Mouse (Mus musculus) heart, embryonic 15.5 days (tissue): ENCODE results near the gene Ms4a18. TPM values are rescaled to one million over a fixed set of nuclear protein-coding genes. Genes with fewer than 3 reads are reported as not detected.

Experiments
- ATAC-seq: fragments of 200-750 bp; cut with Nextera tagmentation; replicated peaks from 2 replicates; pipeline ENCODE4 v1.8.0; 2017; ENCODE audit warnings: low read depth, moderate TSS enrichment; ENCODE audit not compliant: insufficient number of reproducible peaks, insufficient read depth, low FRiP score
- H3K27ac ChIP-seq: fragments of 300-500 bp; sonication (generic); 2 replicates; pipeline ENCODE4 v1.5.1; 2015; ENCODE audit warnings: mild to moderate bottlenecking, inconsistent platforms
- H3K27me3 ChIP-seq: fragments of 300-500 bp; sonication (generic); 2 replicates; pipeline ENCODE4 v1.6.1; 2015; ENCODE audit warnings: inconsistent platforms
- H3K36me3 ChIP-seq: fragments of 300-500 bp; sonication (generic); 2 replicates; pipeline ENCODE4 v1.6.1; 2015; ENCODE audit warnings: mild to moderate bottlenecking, inconsistent platforms
- H3K4me1 ChIP-seq: fragments of 300-500 bp; sonication (generic); replicated peaks from 2 replicates; pipeline ENCODE4 v1.6.1; 2015; ENCODE audit warnings: inconsistent platforms
- H3K4me2 ChIP-seq: fragments of 300-500 bp; sonication (generic); 2 replicates; pipeline ENCODE4 v1.6.1; 2015; ENCODE audit warnings: inconsistent platforms, mild to moderate bottlenecking, moderate library complexity
- H3K4me3 ChIP-seq: fragments of 300-500 bp; sonication (generic); 2 replicates; pipeline ENCODE4 v1.5.1; 2015; ENCODE audit warnings: mild to moderate bottlenecking, inconsistent platforms
- H3K9ac ChIP-seq: fragments of 300-500 bp; sonication (generic); 2 replicates; pipeline ENCODE4 v1.6.1; 2015; ENCODE audit warnings: mild to moderate bottlenecking, inconsistent platforms
- H3K9me3 ChIP-seq: fragments of 300-500 bp; sonication (generic); replicated peaks from 2 replicates; pipeline ENCODE4 v1.6.1; 2016; ENCODE audit warnings: inconsistent platforms
- WGBS: fragments of 180-500 bp; shearing (Covaris S2); methylation state at CpG from one replicate; pipeline ENCODE4 v1.1.7; 2015; ENCODE audit warnings: mixed read lengths; 5-methylcytosine and 5-hydroxymethylcytosine counted together
- polyA plus RNA-seq: library from polyadenylated mRNA; unstranded; fragments of >200 nt; fragmentation: Nextera tagmentation; extraction: Ambion mirVana; gene quantifications from 2 replicates; pipeline ENCODE4 v1.2.1, GENCODE M21; 2015

Ms4a18 gene
- polyA plus RNA-seq, 1 experiment from 2014 or later: not detected

GRCm38 (mm10) chr19:11044671-11044995, 26.8 kb upstream of the Ms4a18 start:
- H3K9me3 ChIP-seq: no peaks in the 10 kb centered on the region
- H3K27me3 ChIP-seq: no peaks in the 10 kb centered on the region
- H3K4me1 ChIP-seq: peaks cover 3% of the 10 kb centered on the region; the same call in 1 of the 2 replicates
- H3K4me3 ChIP-seq: peak overlapping the region; percentile 43
- H3K9ac ChIP-seq: peak overlapping the region; percentile 38; the same call in 1 of the 2 replicates
- peak overlapping the region; percentile 72 for H3K4me2 ChIP-seq
- H3K36me3 ChIP-seq: no peaks in the 10 kb centered on the region
- no peak overlapping the region for H3K27ac ChIP-seq
- WGBS: 19% methylated on average over 5 of the region's 5 CpGs
- ATAC-seq: peak; percentile 34

- H3K4me2 ChIP-seq: no peak overlapping the region
- no peaks in the 10 kb centered on the region for H3K36me3 ChIP-seq
- H3K9ac ChIP-seq: no peak overlapping the region
- ATAC-seq: no peak
- H3K4me3 ChIP-seq: no peak overlapping the region
- no peaks in the 10 kb centered on the region for H3K9me3 ChIP-seq
- no peaks in the 10 kb centered on the region for H3K4me1 ChIP-seq
- no peaks in the 10 kb centered on the region for H3K27me3 ChIP-seq
- H3K27ac ChIP-seq: no peak overlapping the region
Measured at GRCm38 (mm10) chr19:11037570-11037969, 19.7 kb upstream of the Ms4a18 start.

- Histone ChIP-seq H3K9ac (no peak overlapping the region), H3K27me3 (no peaks in the 10 kb centered on the region), H3K4me2 (no peak overlapping the region), H3K4me1 (no peaks in the 10 kb centered on the region), H3K36me3 (no peaks in the 10 kb centered on the region), H3K9me3 (no peaks in the 10 kb centered on the region), H3K27ac (no peak overlapping the region), H3K4me3 (no peak overlapping the region)
- no peak for ATAC-seq
Measured at GRCm38 (mm10) chr19:11022382-11022781, 4.6 kb upstream of the Ms4a18 start.

GRCm38 (mm10) chr19:11017251-11017650, 580 bp downstream of the Ms4a18 start:
- H3K9me3 ChIP-seq: no peaks in the 10 kb centered on the region
- ATAC-seq: no peak
- WGBS: 61% methylated on average over 2 of the region's 2 CpGs

GRCm38 (mm10) chr19:11015998-11016397, 1.8 kb downstream of the Ms4a18 start:
- Histone ChIP-seq H3K4me2 (no peak overlapping the region), H3K4me3 (no peak overlapping the region), H3K36me3 (no peaks in the 10 kb centered on the region), H3K9me3 (no peaks in the 10 kb centered on the region), H3K27me3 (no peaks in the 10 kb centered on the region), H3K27ac (no peak overlapping the region), H3K4me1 (no peaks in the 10 kb centered on the region), H3K9ac (no peak overlapping the region)
- WGBS: 68% methylated on average over 1 of the region's 1 CpGs
- no peak for ATAC-seq

More at GRCm38 (mm10) chr19:11017251-11017650, 580 bp downstream of the Ms4a18 start:
- no peaks in the 10 kb centered on the region for H3K27me3 ChIP-seq
- no peak overlapping the region for H3K27ac ChIP-seq
- no peak overlapping the region for H3K4me2 ChIP-seq
- no peaks in the 10 kb centered on the region for H3K4me1 ChIP-seq
- H3K9ac ChIP-seq: no peak overlapping the region
- no peaks in the 10 kb centered on the region for H3K36me3 ChIP-seq
- no peak overlapping the region for H3K4me3 ChIP-seq

- no peak overlapping the region for H3K27ac ChIP-seq
- H3K9me3 ChIP-seq: no peaks in the 10 kb centered on the region
- no peak overlapping the region for H3K4me3 ChIP-seq
- no peak overlapping the region for H3K9ac ChIP-seq
- H3K27me3 ChIP-seq: no peaks in the 10 kb centered on the region
- H3K36me3 ChIP-seq: no peaks in the 10 kb centered on the region
- H3K4me1 ChIP-seq: no peaks in the 10 kb centered on the region
- ATAC-seq: no peak
- no peak overlapping the region for H3K4me2 ChIP-seq
Measured at GRCm38 (mm10) chr19:11015468-11015867, 2.4 kb downstream of the Ms4a18 start.

- WGBS: 81% methylated on average over 7 of the region's 7 CpGs
- Histone ChIP-seq H3K27me3 (no peaks in the 10 kb centered on the region), H3K9me3 (no peaks in the 10 kb centered on the region), H3K4me3 (no peak within 1 kb of the TSS), H3K27ac (no peak within 1 kb of the TSS), H3K36me3 (no peaks in the 10 kb centered on the region), H3K4me2 (no peak within 1 kb of the TSS), H3K4me1 (no peaks in the 10 kb centered on the region), H3K9ac (no peak within 1 kb of the TSS)
- ATAC-seq: no peak
Measured at GRCm38 (mm10) chr19:10993150-10993549, 24.7 kb downstream of the Ms4a18 start, which contains the start of gene Ms4a15. Gene Ms4a15 (minus strand): TSS chr19:10993250.

GRCm38 (mm10) chr19:10991911-10992310, 25.9 kb downstream of the Ms4a18 start:
- Histone ChIP-seq H3K9ac (no peak overlapping the region), H3K4me3 (no peak overlapping the region), H3K9me3 (no peaks in the 10 kb centered on the region), H3K27me3 (no peaks in the 10 kb centered on the region), H3K4me1 (no peaks in the 10 kb centered on the region), H3K4me2 (no peak overlapping the region), H3K27ac (no peak overlapping the region), H3K36me3 (no peaks in the 10 kb centered on the region)
- ATAC-seq: no peak

- no peak overlapping the region for H3K27ac ChIP-seq
Measured at GRCm38 (mm10) chr19:10990751-10991150, 27.1 kb downstream of the Ms4a18 start.

GRCm38 (mm10) chr19:10988563-10988962, 29.3 kb downstream of the Ms4a18 start:
- Histone ChIP-seq H3K36me3 (no peaks in the 10 kb centered on the region), H3K4me1 (no peaks in the 10 kb centered on the region), H3K27ac (no peak overlapping the region), H3K9ac (no peak overlapping the region), H3K27me3 (no peaks in the 10 kb centered on the region), H3K4me3 (no peak overlapping the region), H3K9me3 (no peaks in the 10 kb centered on the region), H3K4me2 (no peak overlapping the region)
- ATAC-seq: no peak
- WGBS: 79% methylated on average over 1 of the region's 1 CpGs

More at GRCm38 (mm10) chr19:10990751-10991150, 27.1 kb downstream of the Ms4a18 start:
- Histone ChIP-seq H3K27me3 (no peaks in the 10 kb centered on the region), H3K36me3 (no peaks in the 10 kb centered on the region), H3K4me1 (no peaks in the 10 kb centered on the region), H3K4me3 (no peak overlapping the region), H3K4me2 (no peak overlapping the region), H3K9ac (no peak overlapping the region), H3K9me3 (no peaks in the 10 kb centered on the region)
- WGBS: 28% methylated on average over 1 of the region's 1 CpGs
- no peak for ATAC-seq

- H3K9me3 ChIP-seq: no peaks in the 10 kb centered on the region
- no peaks in the 10 kb centered on the region for H3K27me3 ChIP-seq
- no peak overlapping the region for H3K9ac ChIP-seq
- WGBS: 86% methylated on average over 4 of the region's 4 CpGs
- H3K36me3 ChIP-seq: no peaks in the 10 kb centered on the region
- no peak overlapping the region for H3K4me2 ChIP-seq
- no peak for ATAC-seq
- H3K4me3 ChIP-seq: no peak overlapping the region
- no peak overlapping the region for H3K27ac ChIP-seq
- H3K4me1 ChIP-seq: no peaks in the 10 kb centered on the region
Measured at GRCm38 (mm10) chr19:10985889-10986288, 31.9 kb downstream of the Ms4a18 start.

- no peaks in the 10 kb centered on the region for H3K9me3 ChIP-seq
- no peak overlapping the region for H3K27ac ChIP-seq
- WGBS: 69% methylated on average over 13 of the region's 13 CpGs
- H3K4me3 ChIP-seq: no peak overlapping the region
- no peaks in the 10 kb centered on the region for H3K27me3 ChIP-seq
- no peak overlapping the region for H3K4me2 ChIP-seq
- ATAC-seq: no peak
- H3K36me3 ChIP-seq: no peaks in the 10 kb centered on the region
- no peak overlapping the region for H3K9ac ChIP-seq
- H3K4me1 ChIP-seq: peaks cover 2% of the 10 kb centered on the region
Measured at GRCm38 (mm10) chr19:10984551-10984950, 33.3 kb downstream of the Ms4a18 start.
